Mouse (Mus musculus): Measurements from ENCODE around the gene Mtf2. TPM values are rescaled to one million over a fixed set of nuclear protein-coding genes. Genes with fewer than 3 reads are reported as not detected.
"Not testable (repeated sequence)": the region's sequence is repeated elsewhere in the genome, so short reads cannot be mapped to it uniquely, and the experiment has no call there.

Gene Mtf2
- total and polyA plus RNA-seq, 3 experiments = 26.6 to 112 (median 95.1) TPM

DNA sequence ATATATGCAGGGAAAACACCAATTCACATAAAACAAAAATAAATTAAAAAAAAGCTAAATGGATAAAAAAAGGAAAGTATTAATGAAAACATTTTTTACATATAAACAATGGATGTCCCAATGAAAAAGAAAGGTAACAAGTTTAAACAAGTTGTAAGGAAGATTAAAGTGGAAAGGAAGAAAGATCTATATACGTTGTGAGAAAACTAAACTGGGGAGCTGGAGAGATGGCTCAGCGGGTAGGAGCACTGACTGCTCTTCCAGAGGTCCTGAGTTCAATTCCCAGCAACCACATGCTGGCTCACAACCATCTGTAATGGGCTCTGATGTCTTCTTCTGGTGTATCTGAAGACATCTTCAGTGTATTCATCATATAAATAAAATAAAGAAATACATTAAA lies 14.4 kb upstream of the Mtf2 start:
- ATAC-seq (ENCODE audit: extremely low read depth, insufficient number of reproducible peaks, low FRiP score, poor library complexity, severe bottlenecking) (no peak), DNase-seq (ENCODE audit: low spot score) (no peak)
- H3K9me3 ChIP-seq (replicated peaks) = no peaks in the 10 kb centered on the region
- no peak for TF ChIP-seq TAL1 (conservative IDR thresholded peaks at IDR 0.05; ENCODE audit: low read depth, low read length)
- TF ChIP-seq GATA2 (IDR thresholded peaks at IDR 0.05; ENCODE audit: borderline replicate concordance, low read depth, low read length) = no peak
- no peak for TF ChIP-seq POLR2AphosphoS5 (IDR thresholded peaks at IDR 0.05; ENCODE audit: insufficient replicate concordance, low read depth, low read length)
- TF ChIP-seq GATA1 (IDR thresholded peaks at IDR 0.05; ENCODE audit: borderline replicate concordance, low read length) = no peak
- no peak for TF ChIP-seq CTCF (IDR thresholded peaks at IDR 0.05; ENCODE audit: low read depth, low read length)
- no peak overlapping the region for H3K4me3 ChIP-seq (ENCODE audit: low read depth, low read length)
- H3K36me3 ChIP-seq (replicated peaks) = no peaks in the 10 kb centered on the region
- H3K4me1 ChIP-seq (ENCODE audit: insufficient read depth, low read depth, low read length) = peaks cover 4% of the 10 kb centered on the region; the same call in 1 of the 2 replicates
- peaks cover 14% of the 10 kb centered on the region for H3K27me3 ChIP-seq (ENCODE audit: insufficient read depth, low read length)

DNA sequence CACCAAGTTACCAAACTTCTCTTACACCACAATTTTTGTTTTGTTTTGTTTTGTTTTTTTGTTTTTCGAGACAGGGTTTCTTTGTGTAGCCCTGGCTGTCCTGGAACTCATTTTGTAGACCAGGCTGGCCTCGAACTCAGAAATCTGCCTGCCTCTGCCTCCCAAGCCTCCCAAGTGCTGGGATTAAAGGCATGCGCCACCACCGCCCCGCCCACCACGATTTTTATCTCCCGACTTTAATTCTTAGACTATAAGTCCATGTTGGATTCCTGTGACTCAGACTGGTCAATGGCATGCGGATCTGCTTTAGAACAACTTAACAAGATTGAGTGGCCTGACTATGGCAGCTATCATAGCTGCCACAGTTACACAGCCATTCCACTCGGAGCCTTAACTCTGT lies 13.7 kb upstream of the Mtf2 start:
- H3K9me3 ChIP-seq (replicated peaks); DNase-seq (ENCODE audit: low spot score); H3K4me1 ChIP-seq (ENCODE audit: insufficient read depth, low read depth, low read length); H3K4me3 ChIP-seq (ENCODE audit: low read depth, low read length); H3K36me3 ChIP-seq (replicated peaks); ATAC-seq (ENCODE audit: extremely low read depth, insufficient number of reproducible peaks, low FRiP score, poor library complexity, severe bottlenecking): not testable (repeated sequence)
- peaks cover 14% of the 10 kb centered on the region for H3K27me3 ChIP-seq (ENCODE audit: insufficient read depth, low read length)

DNA sequence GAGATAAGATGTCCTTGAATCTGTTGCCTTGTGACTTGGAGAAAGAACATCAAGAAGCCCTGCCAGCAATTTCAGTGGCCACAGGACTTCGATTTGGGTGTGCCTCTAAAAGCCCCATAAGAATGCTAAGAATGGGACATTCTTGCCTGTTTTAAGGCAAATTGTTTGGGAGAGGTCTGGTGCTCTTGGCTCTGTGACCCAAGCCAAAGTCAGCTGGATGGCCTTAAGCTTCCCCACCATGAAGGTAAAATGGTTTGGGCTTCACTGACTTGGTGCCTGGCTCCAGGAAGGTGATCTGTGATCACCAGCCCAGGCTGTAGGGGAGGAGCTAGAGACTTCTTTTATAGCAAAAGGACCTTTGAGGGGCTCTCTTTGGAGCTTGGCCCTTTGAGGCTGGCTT lies 13.3 kb upstream of the Mtf2 start:
- Histone ChIP-seq H3K27me3 (ENCODE audit: insufficient read depth, low read length) (peaks cover 14% of the 10 kb centered on the region), H3K4me3 (ENCODE audit: low read depth, low read length) (no peak overlapping the region), H3K9me3 (replicated peaks) (no peaks in the 10 kb centered on the region), H3K4me1 (ENCODE audit: insufficient read depth, low read depth, low read length) (peaks cover 4% of the 10 kb centered on the region; the same call in 1 of the 2 replicates), H3K36me3 (replicated peaks) (no peaks in the 10 kb centered on the region)
- TF ChIP-seq POLR2AphosphoS5 (IDR thresholded peaks at IDR 0.05; ENCODE audit: insufficient replicate concordance, low read depth, low read length) (no peak), GATA1 (IDR thresholded peaks at IDR 0.05; ENCODE audit: borderline replicate concordance, low read length) (no peak), GATA2 (IDR thresholded peaks at IDR 0.05; ENCODE audit: borderline replicate concordance, low read depth, low read length) (no peak), CTCF (IDR thresholded peaks at IDR 0.05; ENCODE audit: low read depth, low read length) (no peak)
- ATAC-seq (ENCODE audit: extremely low read depth, insufficient number of reproducible peaks, low FRiP score, poor library complexity, severe bottlenecking) (no peak), DNase-seq (ENCODE audit: low spot score) (no peak)

DNA sequence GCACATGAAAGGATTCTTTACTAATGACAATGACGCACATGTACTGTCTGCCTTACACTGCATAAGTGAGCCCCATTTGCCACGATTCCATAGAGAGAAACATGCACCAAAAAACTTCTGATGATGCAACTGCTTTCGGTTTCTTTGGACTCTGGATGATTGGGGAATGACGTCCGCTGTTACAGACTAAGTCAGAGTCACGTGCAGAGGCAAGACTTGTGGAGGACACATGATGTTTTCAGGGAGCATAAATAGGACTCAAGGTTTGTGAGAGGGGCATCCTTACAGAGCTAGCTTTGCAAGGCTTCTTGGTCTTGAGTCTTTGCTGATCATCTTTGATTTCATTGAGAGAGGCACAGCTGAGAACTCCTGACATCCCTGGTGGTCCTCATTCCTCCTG lies 11.9 kb upstream of the Mtf2 start:
- ATAC-seq (ENCODE audit: extremely low read depth, insufficient number of reproducible peaks, low FRiP score, poor library complexity, severe bottlenecking) (no peak), DNase-seq (ENCODE audit: low spot score) (no peak)
- Histone ChIP-seq H3K9me3 (replicated peaks) (no peaks in the 10 kb centered on the region), H3K4me1 (ENCODE audit: insufficient read depth, low read depth, low read length) (peaks cover 4% of the 10 kb centered on the region; the same call in 1 of the 2 replicates), H3K36me3 (replicated peaks) (no peaks in the 10 kb centered on the region), H3K27me3 (ENCODE audit: insufficient read depth, low read length) (peaks cover 14% of the 10 kb centered on the region), H3K4me3 (ENCODE audit: low read depth, low read length) (no peak overlapping the region)
- no peak for TF ChIP-seq GATA1 (IDR thresholded peaks at IDR 0.05; ENCODE audit: borderline replicate concordance, low read length)
- no peak for TF ChIP-seq GATA2 (IDR thresholded peaks at IDR 0.05; ENCODE audit: borderline replicate concordance, low read depth, low read length)
- TF ChIP-seq CTCF (IDR thresholded peaks at IDR 0.05; ENCODE audit: low read depth, low read length) = no peak
- TF ChIP-seq POLR2AphosphoS5 (IDR thresholded peaks at IDR 0.05; ENCODE audit: insufficient replicate concordance, low read depth, low read length) = no peak
- TF ChIP-seq TAL1 (conservative IDR thresholded peaks at IDR 0.05; ENCODE audit: low read depth, low read length) = no peak

DNA sequence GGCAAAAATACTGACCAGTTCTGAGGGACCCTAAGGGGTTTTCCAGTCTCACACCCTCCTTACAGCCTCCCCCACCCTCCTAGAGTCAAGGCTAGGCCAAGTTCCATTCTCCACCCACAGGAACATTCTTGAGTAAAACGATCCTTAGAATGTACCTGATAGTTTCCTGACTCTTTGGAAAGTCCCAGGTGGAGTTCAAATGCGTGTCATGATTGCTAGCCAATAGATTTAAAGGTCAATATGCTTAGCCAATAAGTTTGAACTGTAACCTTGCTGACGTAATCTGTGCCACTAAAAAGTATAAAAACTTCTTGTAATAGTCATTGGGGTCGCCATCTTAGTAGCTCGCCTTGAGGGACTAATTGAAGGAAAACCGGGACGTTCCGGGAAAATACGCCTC lies 5.1 kb upstream of the Mtf2 start:
- Histone ChIP-seq H3K9me3 (replicated peaks) (no peaks in the 10 kb centered on the region), H3K27me3 (ENCODE audit: insufficient read depth, low read length) (no peaks in the 10 kb centered on the region), H3K36me3 (replicated peaks) (no peaks in the 10 kb centered on the region), H3K4me1 (ENCODE audit: insufficient read depth, low read depth, low read length) (peaks cover 2% of the 10 kb centered on the region; the same call in 1 of the 2 replicates), H3K4me3 (ENCODE audit: low read depth, low read length) (no peak overlapping the region)
- TF ChIP-seq POLR2AphosphoS5 (IDR thresholded peaks at IDR 0.05; ENCODE audit: insufficient replicate concordance, low read depth, low read length) (no peak), GATA1 (IDR thresholded peaks at IDR 0.05; ENCODE audit: borderline replicate concordance, low read length) (no peak), TAL1 (conservative IDR thresholded peaks at IDR 0.05; ENCODE audit: low read depth, low read length) (no peak), CTCF (IDR thresholded peaks at IDR 0.05; ENCODE audit: low read depth, low read length) (no peak), GATA2 (IDR thresholded peaks at IDR 0.05; ENCODE audit: borderline replicate concordance, low read depth, low read length) (no peak)
- ATAC-seq (ENCODE audit: extremely low read depth, insufficient number of reproducible peaks, low FRiP score, poor library complexity, severe bottlenecking) = no peak
- DNase-seq (ENCODE audit: low spot score) = no peak

DNA sequence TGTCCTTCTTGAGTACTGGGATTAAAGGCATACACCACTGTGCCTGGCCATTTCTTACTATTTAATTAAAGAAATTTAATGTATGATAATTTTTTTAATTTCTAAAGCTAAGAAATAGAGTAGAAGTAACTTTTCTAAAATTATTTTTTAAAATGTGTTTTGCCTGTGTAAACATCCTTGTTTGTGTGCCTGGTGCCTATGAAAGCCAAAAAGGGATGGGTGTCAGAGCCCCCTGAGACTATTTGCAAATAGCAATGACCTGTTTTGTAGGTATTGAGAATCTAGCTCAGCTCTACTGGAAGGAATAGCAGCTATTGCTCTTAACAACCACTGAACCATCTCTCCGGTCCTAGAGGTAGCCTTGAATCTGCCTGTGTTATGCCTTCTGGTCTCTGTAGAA lies 6.8 kb downstream of the Mtf2 start:
- DNase-seq (ENCODE audit: low spot score) (no peak), ATAC-seq (ENCODE audit: extremely low read depth, insufficient number of reproducible peaks, low FRiP score, poor library complexity, severe bottlenecking) (no peak)
- TF ChIP-seq TAL1 (conservative IDR thresholded peaks at IDR 0.05; ENCODE audit: low read depth, low read length) (no peak), CTCF (IDR thresholded peaks at IDR 0.05; ENCODE audit: low read depth, low read length) (no peak), POLR2AphosphoS5 (IDR thresholded peaks at IDR 0.05; ENCODE audit: insufficient replicate concordance, low read depth, low read length) (no peak)
- no peak overlapping the region for H3K4me3 ChIP-seq (ENCODE audit: low read depth, low read length)
- peaks cover 2% of the 10 kb centered on the region; the same call in 1 of the 2 replicates for H3K4me1 ChIP-seq (ENCODE audit: insufficient read depth, low read depth, low read length)
- H3K36me3 ChIP-seq (replicated peaks) = peaks cover 89% of the 10 kb centered on the region
- H3K9me3 ChIP-seq (replicated peaks) = no peaks in the 10 kb centered on the region
- no peaks in the 10 kb centered on the region for H3K27me3 ChIP-seq (ENCODE audit: insufficient read depth, low read length)

DNA sequence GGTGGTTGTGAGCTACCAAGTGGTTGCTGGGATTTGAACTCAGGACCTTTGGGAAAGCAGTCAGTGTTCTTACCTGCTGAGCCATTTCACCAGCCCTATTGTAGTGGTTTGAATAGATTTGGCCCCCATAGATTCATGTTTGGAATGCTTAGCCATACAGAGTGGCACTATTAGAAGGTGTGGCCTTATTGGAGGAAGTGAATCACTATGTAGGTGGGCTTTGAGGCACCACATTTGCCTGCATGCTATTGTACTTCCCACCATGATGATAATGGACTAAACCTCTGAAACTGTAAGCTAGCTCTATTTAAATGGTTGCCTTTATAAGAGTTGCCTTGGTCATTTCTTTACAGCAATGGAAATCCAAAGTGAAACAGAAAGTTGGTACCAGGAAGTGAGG lies 10.8 kb downstream of the Mtf2 start:
- ATAC-seq (ENCODE audit: extremely low read depth, insufficient number of reproducible peaks, low FRiP score, poor library complexity, severe bottlenecking) = no peak
- TF ChIP-seq TAL1 (conservative IDR thresholded peaks at IDR 0.05; ENCODE audit: low read depth, low read length) = no peak
- no peak for TF ChIP-seq CTCF (IDR thresholded peaks at IDR 0.05; ENCODE audit: low read depth, low read length)
- TF ChIP-seq GATA2 (IDR thresholded peaks at IDR 0.05; ENCODE audit: borderline replicate concordance, low read depth, low read length) = no peak
- TF ChIP-seq GATA1 (IDR thresholded peaks at IDR 0.05; ENCODE audit: borderline replicate concordance, low read length) = no peak
- no peak for TF ChIP-seq POLR2AphosphoS5 (IDR thresholded peaks at IDR 0.05; ENCODE audit: insufficient replicate concordance, low read depth, low read length)
- peaks cover 84% of the 10 kb centered on the region for H3K36me3 ChIP-seq (replicated peaks)
- no peak overlapping the region for H3K4me3 ChIP-seq (ENCODE audit: low read depth, low read length)
- H3K4me1 ChIP-seq (ENCODE audit: insufficient read depth, low read depth, low read length) = peaks cover 7% of the 10 kb centered on the region; the same call in 1 of the 2 replicates
- no peak for DNase-seq (ENCODE audit: low spot score)
- no peaks in the 10 kb centered on the region for H3K27me3 ChIP-seq (ENCODE audit: insufficient read depth, low read length)
- no peaks in the 10 kb centered on the region for H3K9me3 ChIP-seq (replicated peaks)
